Mouse (Mus musculus): ENCODE measurements around the gene Gm6176.
"Not testable (repeated sequence)": the region's sequence is repeated elsewhere in the genome, so short reads cannot be mapped to it uniquely, and the experiment has no call there.

Gene Gm6176

GRCm38 (mm10) chr7:22056205-22056604 lies at the start of gene Gm6176:
Gene Gm6176 (minus strand): TSS chr7:22056305.
- not testable (repeated sequence) for DNase-seq

GRCm38 (mm10) chr7:22068757-22069156 lies 12.7 kb upstream of the Gm6176 start, which contains the start of gene Vmn1r139:
Gene Vmn1r139 (plus strand): TSS chr7:22069057.
- DNase-seq, result not testable (repeated sequence)

- not testable (repeated sequence) for DNase-seq
These were observed 27.3 kb downstream of the Gm6176 start, which contains the start of gene Vmn1r138 for GRCm38 (mm10) chr7:22028797-22029196. Gene Vmn1r138 (minus strand): TSS chr7:22028897.

All from right cerebral cortex, postnatal 14 days (tissue).